Mouse (Mus musculus) liver, embryonic 14.5 days (tissue): ENCODE results near the gene Zar1l. TPM values are rescaled to one million over a fixed set of nuclear protein-coding genes. Genes with fewer than 3 reads are reported as not detected.

Experiments used
- ATAC-seq: fragments of 200-750 bp; cut with Nextera tagmentation; 2 replicates; pipeline ENCODE4 v1.8.0; 2017; ENCODE audit warnings: moderate number of reproducible peaks, mild to moderate bottlenecking, moderate library complexity; ENCODE audit not compliant: insufficient read depth
- DNase-seq, 3 experiments: peaks; one replicate each; pipeline ENCODE4 v3.0.0-alpha.2; 2012 to 2013; ENCODE audit warnings: low read depth in 3 of 3, low spot score in 3 of 3
- H3K27ac ChIP-seq: fragments of 300-500 bp; sonication (generic); 2 replicates; pipeline ENCODE4 v1.5.1; 2014; ENCODE audit warnings: moderate library complexity, mild to moderate bottlenecking, control low read depth, inconsistent platforms
- H3K27me3 ChIP-seq: fragments of 300-500 bp; sonication (generic); 2 replicates; pipeline ENCODE4 v1.6.1; 2014; ENCODE audit warnings: mild to moderate bottlenecking, low read length, moderate library complexity; ENCODE audit not compliant: control insufficient read depth, insufficient read depth
- H3K36me3 ChIP-seq: fragments of 300-500 bp; sonication (generic); replicated peaks from 2 replicates; pipeline ENCODE4 v1.6.1; 2014; ENCODE audit warnings: low read depth; ENCODE audit not compliant: control insufficient read depth, insufficient read depth
- H3K4me1 ChIP-seq, 2 experiments: fragments of 200-500 bp in 1 of 2; fragments of 300-500 bp in 1 of 2; sonication (generic) in 1 of 2; replicated peaks; 2 replicates each; pipeline ENCODE4 v1.6.1; 2012 to 2014; ENCODE audit warnings: antibody characterized with exemption in 1 of 2, inconsistent platforms in 1 of 2, low read length in 1 of 2; ENCODE audit not compliant: control insufficient read depth in 2 of 2, insufficient read depth in 2 of 2
- H3K4me2 ChIP-seq: fragments of 300-500 bp; sonication (generic); 2 replicates; pipeline ENCODE4 v1.6.1; 2014; ENCODE audit warnings: low read depth, mild to moderate bottlenecking, control low read depth, moderate library complexity
- H3K4me3 ChIP-seq, 2 experiments: fragments of 200-500 bp in 1 of 2; fragments of 300-500 bp in 1 of 2; sonication (generic) in 1 of 2; 2 replicates each; pipeline ENCODE4 v1.5.1; 2012 to 2014; ENCODE audit warnings: low read depth in 2 of 2, low read length in 2 of 2, mild to moderate bottlenecking in 2 of 2, control low read depth in 1 of 2, inconsistent platforms in 1 of 2, moderate library complexity in 1 of 2; ENCODE audit not compliant: insufficient read depth in 1 of 2
- H3K9ac ChIP-seq: fragments of 300-500 bp; sonication (generic); replicated peaks from 2 replicates; pipeline ENCODE4 v1.6.1; 2014; ENCODE audit warnings: mild to moderate bottlenecking, control low read depth, moderate library complexity
- H3K9me3 ChIP-seq: fragments of 300-500 bp; sonication (generic); 2 replicates; pipeline ENCODE4 v1.6.1; 2016; ENCODE audit warnings: low read length, mixed read lengths; ENCODE audit not compliant: control insufficient read depth
- CTCF ChIP-seq: IDR thresholded peaks from 2 replicates; pipeline ENCODE4 v1.5.1; 2016; ENCODE audit warnings: antibody characterized with exemption, low read depth, control low read depth
- EP300 ChIP-seq: IDR thresholded peaks from 2 replicates; pipeline ENCODE4 v1.6.1; 2016; ENCODE audit warnings: antibody characterized with exemption, low read depth
- WGBS: fragments of 180-500 bp; shearing (Covaris S2); extraction: QIAGEN DNeasy Blood & Tissue Kit; methylation state at CpG from one replicate; pipeline ENCODE4 v1.1.7; 2014; ENCODE audit not compliant: insufficient replicate concordance; 5-methylcytosine and 5-hydroxymethylcytosine counted together
- polyA plus RNA-seq, 2 experiments: library from polyadenylated mRNA; depleted of rRNA in 1 of 2; stranded (reverse) in 1 of 2; unstranded in 1 of 2; fragments of >200 nt; fragmentation: Nextera tagmentation in 1 of 2; extraction: Ambion mirVana in 1 of 2; gene quantifications; 2 replicates each; pipeline versions ENCODE4 v1.2.1 to v1.2.3; 2012 to 2014

Gene Zar1l
- polyA plus RNA-seq, 2 experiments: not detected

DNA sequence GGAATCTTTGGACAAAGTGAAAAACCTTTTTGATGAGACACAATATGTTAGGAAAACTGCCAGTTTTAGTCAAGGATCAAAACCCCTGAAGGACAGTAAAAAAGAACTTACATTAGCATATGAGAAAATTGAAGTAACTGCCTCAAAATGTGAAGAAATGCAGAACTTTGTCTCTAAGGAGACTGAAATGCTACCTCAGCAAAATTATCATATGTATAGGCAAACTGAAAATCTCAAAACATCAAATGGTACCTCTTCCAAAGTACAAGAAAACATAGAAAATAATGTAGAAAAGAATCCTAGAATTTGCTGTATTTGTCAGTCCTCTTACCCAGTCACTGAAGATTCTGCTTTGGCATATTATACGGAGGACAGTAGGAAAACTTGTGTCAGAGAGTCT lies 23.3 kb upstream of the Zar1l start:
- H3K4me3 ChIP-seq: no peak overlapping the region
- peaks cover 27% of the 10 kb centered on the region for H3K36me3 ChIP-seq
- no peak for ATAC-seq
- no peak overlapping the region for H3K27ac ChIP-seq
- TF ChIP-seq EP300: no peak
- no peak for TF ChIP-seq CTCF
- H3K4me1 ChIP-seq: no peaks in the 10 kb centered on the region
- no peaks in the 10 kb centered on the region for H3K27me3 ChIP-seq
- no peak overlapping the region for H3K9ac ChIP-seq
- peaks cover 2% of the 10 kb centered on the region for H3K9me3 ChIP-seq
- no peak for DNase-seq
- 90% methylated on average over 1 of the region's 1 CpGs for WGBS
- no peak overlapping the region for H3K4me2 ChIP-seq

DNA sequence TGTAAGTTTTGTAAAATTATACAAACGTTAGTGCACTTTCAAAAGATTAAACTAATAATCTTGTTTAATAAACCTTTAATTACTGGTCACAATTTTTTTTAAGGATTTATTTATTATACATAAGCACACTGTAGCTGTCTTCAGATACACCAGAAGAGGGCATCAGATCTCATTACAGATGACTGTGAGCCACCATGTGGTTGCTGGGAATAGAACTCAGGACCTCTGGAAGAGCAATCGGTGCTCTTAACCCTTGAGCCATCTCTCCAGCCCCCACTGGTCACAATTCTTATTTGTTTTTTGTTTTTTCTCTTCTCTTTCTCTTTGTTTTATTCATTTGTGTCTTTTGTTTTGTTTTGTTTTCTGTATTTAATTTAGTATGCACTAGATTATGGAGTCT lies 7.3 kb upstream of the Zar1l start:
- H3K9me3 ChIP-seq: no peaks in the 10 kb centered on the region
- no peak overlapping the region for H3K27ac ChIP-seq
- 73% methylated on average over 2 of the region's 2 CpGs for WGBS
- H3K27me3 ChIP-seq: no peaks in the 10 kb centered on the region
- no peak overlapping the region for H3K9ac ChIP-seq
- H3K4me1 ChIP-seq: peaks cover 11 to 26% of the 10 kb centered on the region in 2 experiments
- H3K4me3 ChIP-seq: no peak overlapping the region
- ATAC-seq (no peak), DNase-seq (no peak)
- H3K4me2 ChIP-seq: no peak overlapping the region
- TF ChIP-seq CTCF (peak; percentile 24; the same call in 1 of the 2 replicates), EP300 (no peak)
- peaks cover 12% of the 10 kb centered on the region for H3K36me3 ChIP-seq

DNA sequence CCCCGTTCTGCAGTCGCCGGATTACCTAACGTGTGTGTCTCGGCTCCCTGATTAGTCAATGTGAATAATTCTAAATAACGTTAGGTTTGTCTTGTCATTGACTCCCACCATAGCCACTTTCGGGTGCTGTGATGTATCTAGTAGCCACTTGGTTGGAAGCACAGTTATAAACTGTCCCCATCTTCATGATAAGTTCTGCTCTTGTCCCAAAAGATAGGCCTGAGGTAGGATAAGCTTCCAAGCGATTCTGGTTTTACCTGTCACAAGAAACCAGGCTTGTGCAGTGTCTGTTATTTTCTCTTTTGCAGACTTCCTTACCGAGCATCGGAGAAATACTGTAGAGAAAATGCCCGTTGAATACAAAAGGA lies 4.9 kb upstream of the Zar1l start:
- DNase-seq: no peak
- Histone ChIP-seq H3K4me1 (peaks cover 11 to 21% of the 10 kb centered on the region in 2 experiments), H3K4me3 (peak overlapping the region; percentile 81 to 94), H3K27me3 (no peaks in the 10 kb centered on the region), H3K27ac (peak overlapping the region; percentile 75), H3K9ac (peak overlapping the region; percentile 97), H3K9me3 (no peaks in the 10 kb centered on the region), H3K36me3 (peaks cover 6% of the 10 kb centered on the region), H3K4me2 (peak overlapping the region; percentile 94)
- no peak for TF ChIP-seq EP300
- no peak for TF ChIP-seq CTCF
- WGBS: 4% methylated on average over 11 of the region's 11 CpGs
- ATAC-seq: peak; percentile 68

DNA sequence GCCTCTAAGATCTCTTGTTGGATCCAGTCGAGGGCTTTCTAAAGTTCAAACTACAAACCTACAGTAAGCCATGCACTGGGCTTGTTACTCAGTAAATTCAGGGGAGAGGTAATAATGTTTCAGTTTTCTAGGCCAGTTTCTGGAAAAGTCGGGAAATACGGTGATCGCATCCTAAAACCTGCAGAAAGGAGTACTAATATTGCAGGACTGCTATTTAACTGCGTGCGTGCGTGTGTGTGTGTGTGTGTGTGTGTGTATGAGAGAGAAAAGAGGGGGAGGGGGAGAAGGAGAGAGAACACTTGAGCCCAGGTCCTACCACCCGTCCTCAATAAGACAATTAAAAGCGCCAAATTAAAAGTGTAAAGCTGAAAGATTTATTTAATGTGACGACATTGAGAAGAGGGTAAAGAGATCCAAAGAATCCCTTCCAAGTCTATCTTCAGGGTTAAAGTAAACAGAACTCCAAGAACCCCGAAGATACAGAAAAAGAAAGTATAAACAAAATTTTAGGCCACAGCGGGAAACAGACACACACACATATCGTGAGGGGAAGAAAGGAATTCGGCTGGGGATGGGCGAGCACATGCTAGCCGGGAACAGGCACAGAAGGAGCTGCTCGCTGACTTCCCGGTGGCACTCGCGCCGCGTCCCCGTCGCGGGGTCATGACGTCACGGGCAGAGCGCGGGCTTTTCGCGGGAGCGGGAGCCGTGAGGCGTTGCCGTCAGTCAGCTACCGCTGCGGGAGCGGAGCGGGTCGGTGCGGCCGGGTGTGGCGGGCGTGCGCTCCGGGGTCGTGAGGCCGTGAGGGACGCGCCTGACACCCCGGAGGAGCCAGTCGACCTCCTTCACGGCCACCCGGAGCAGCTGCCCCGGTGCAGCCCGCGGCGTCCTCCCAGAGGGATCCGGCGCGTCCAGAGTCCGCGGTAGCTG lies 4.2 kb upstream of the Zar1l start, which contains the start of gene Brca2:
TSS of gene Brca2 (plus strand) at position 694 of the 930 bp plus-strand sequence.
- H3K4me3 ChIP-seq: peak within 1 kb of the TSS; percentile 81 to 94
- peak within 1 kb of the TSS; percentile 94 for H3K4me2 ChIP-seq
- H3K36me3 ChIP-seq: peaks cover 6% of the 10 kb centered on the region
- ATAC-seq (peak; percentile 97), DNase-seq (peak; percentile 77 to 85 (median 81))
- 3% methylated on average over 62 of the region's 63 CpGs for WGBS
- H3K9me3 ChIP-seq: no peaks in the 10 kb centered on the region
- H3K4me1 ChIP-seq: peaks cover 11 to 20% of the 10 kb centered on the region in 2 experiments
- no peaks in the 10 kb centered on the region for H3K27me3 ChIP-seq
- TF ChIP-seq CTCF: no peak
- peak; percentile 24; the same call in 1 of the 2 replicates for TF ChIP-seq EP300
- peak within 1 kb of the TSS; percentile 75 for H3K27ac ChIP-seq
- H3K9ac ChIP-seq: peak within 1 kb of the TSS; percentile 97

DNA sequence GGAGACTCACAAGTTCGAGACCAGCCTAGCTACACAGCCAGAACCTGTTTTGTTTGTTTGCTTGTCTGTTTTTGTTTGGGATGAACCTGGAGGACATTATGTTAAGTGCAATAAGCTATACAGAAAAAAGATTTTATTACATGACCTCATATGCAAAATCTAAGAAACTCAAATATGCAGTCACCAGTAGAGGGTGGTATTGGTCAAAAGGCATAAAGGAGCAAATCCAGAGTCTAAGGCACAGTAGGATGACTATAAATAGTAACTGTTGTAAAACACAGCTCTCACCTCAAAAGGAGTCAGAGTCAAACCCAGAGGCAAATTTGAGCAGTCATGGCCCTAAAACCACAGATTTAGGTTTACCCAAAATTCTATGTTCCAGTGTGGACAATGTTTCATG lies 1.6 kb upstream of the Zar1l start:
- H3K9me3 ChIP-seq: no peaks in the 10 kb centered on the region
- no peak overlapping the region for H3K4me2 ChIP-seq
- no peak overlapping the region for H3K4me3 ChIP-seq
- no peak overlapping the region for H3K9ac ChIP-seq
- no peaks in the 10 kb centered on the region for H3K27me3 ChIP-seq
- H3K27ac ChIP-seq: no peak overlapping the region
- H3K36me3 ChIP-seq: no peaks in the 10 kb centered on the region
- peaks cover 8 to 12% of the 10 kb centered on the region in 2 experiments for H3K4me1 ChIP-seq
- peak; percentile 54; the same call in 1 of the 2 replicates for TF ChIP-seq CTCF
- no peak for TF ChIP-seq EP300
- no peak for ATAC-seq
- 61% methylated on average over 1 of the region's 1 CpGs for WGBS
- peak in 2 of 3 experiments; percentile 25 to 50 for DNase-seq
